Mouse (Mus musculus) kidney, postnatal 0 days (tissue): ENCODE results near the gene Lrrc2. TPM values are rescaled to one million over a fixed set of nuclear protein-coding genes. Genes with fewer than 3 reads are reported as not detected.

Source experiments
- ATAC-seq: fragments of 200-750 bp; cut with Nextera tagmentation; replicated peaks from 2 replicates; pipeline ENCODE4 v1.8.0; 2017; ENCODE audit warnings: low read depth, moderate number of reproducible peaks, moderate TSS enrichment, moderate library complexity; ENCODE audit not compliant: low FRiP score
- DNase-seq: peaks from one replicate; pipeline ENCODE4 v3.0.0-alpha.2; 2016; ENCODE audit warnings: low spot score
- H3K27ac ChIP-seq: fragments of 300-500 bp; sonication (generic); 2 replicates; pipeline ENCODE4 v1.5.1; 2014; ENCODE audit warnings: mild to moderate bottlenecking
- H3K27me3 ChIP-seq: fragments of 300-500 bp; sonication (generic); 2 replicates; pipeline ENCODE4 v1.6.1; 2014; ENCODE audit warnings: low read length, mixed read lengths; ENCODE audit not compliant: insufficient read depth
- H3K36me3 ChIP-seq: fragments of 300-500 bp; sonication (generic); 2 replicates; pipeline ENCODE4 v1.6.1; 2014; ENCODE audit warnings: low read length, mixed read lengths; ENCODE audit not compliant: insufficient read depth
- H3K4me1 ChIP-seq: fragments of 300-500 bp; sonication (generic); replicated peaks from 2 replicates; pipeline ENCODE4 v1.6.1; 2014; ENCODE audit warnings: antibody characterized with exemption, low read length, mixed read lengths; ENCODE audit not compliant: insufficient read depth
- H3K4me2 ChIP-seq: fragments of 300-500 bp; sonication (generic); 2 replicates; pipeline ENCODE4 v1.6.1; 2014; ENCODE audit warnings: mild to moderate bottlenecking, low read length, moderate library complexity, mixed read lengths
- H3K4me3 ChIP-seq: fragments of 300-500 bp; sonication (generic); replicated peaks from 2 replicates; pipeline ENCODE4 v1.5.1; 2014; ENCODE audit warnings: low read depth, low read length
- H3K9ac ChIP-seq: fragments of 300-500 bp; sonication (generic); 2 replicates; pipeline ENCODE4 v1.6.1; 2014; ENCODE audit warnings: low read depth, low read length
- H3K9me3 ChIP-seq: fragments of 300-500 bp; sonication (generic); replicated peaks from 2 replicates; pipeline ENCODE4 v1.6.1; 2016; ENCODE audit warnings: low read length, inconsistent platforms, mixed read lengths
- CTCF ChIP-seq: IDR thresholded peaks from 2 replicates; pipeline ENCODE4 v1.5.1; 2016; ENCODE audit warnings: antibody characterized with exemption, low read depth, mild to moderate bottlenecking, moderate library complexity
- WGBS: fragments of 180-500 bp; shearing (Covaris S2); extraction: QIAGEN DNeasy Blood & Tissue Kit; methylation state at CpG from one replicate; pipeline ENCODE4 v1.1.7; 2014; 5-methylcytosine and 5-hydroxymethylcytosine counted together
- polyA plus RNA-seq: library from polyadenylated mRNA; unstranded; fragments of >200 nt; fragmentation: Nextera tagmentation; extraction: Ambion mirVana; gene quantifications from 2 replicates; pipeline ENCODE4 v1.2.1, GENCODE M21; 2015

Gene Lrrc2
- 0.33 and 0.51 TPM in 2 replicates for polyA plus RNA-seq

DNA sequence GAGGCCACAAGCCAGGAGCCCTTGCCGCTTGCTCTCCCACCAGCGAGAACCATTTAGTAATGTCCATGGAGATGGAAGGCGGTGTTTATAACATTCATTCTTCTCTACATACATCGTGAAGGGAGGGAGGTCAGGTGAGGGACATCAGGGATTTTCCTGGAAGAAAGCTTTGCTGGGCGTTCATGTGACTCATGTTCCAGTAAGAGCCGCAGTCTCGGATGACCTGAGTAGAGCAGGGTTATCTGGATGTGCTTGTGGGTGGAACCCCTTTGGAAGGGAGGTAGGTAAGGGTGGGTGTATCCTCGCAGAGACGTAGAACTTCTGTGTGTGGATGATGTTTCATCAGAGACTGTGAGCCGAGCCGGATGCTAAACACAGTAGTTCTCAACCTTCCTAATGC is at the start of gene Lrrc2:
TSS of gene Lrrc2 (plus strand) at position 149 of the 400 bp plus-strand sequence.
- no peaks in the 10 kb centered on the region for H3K9me3 ChIP-seq
- no peak within 1 kb of the TSS for H3K4me3 ChIP-seq
- DNase-seq: no peak
- no peak within 1 kb of the TSS for H3K9ac ChIP-seq
- no peaks in the 10 kb centered on the region for H3K4me1 ChIP-seq
- H3K27ac ChIP-seq: no peak within 1 kb of the TSS
- H3K4me2 ChIP-seq: no peak within 1 kb of the TSS
- H3K36me3 ChIP-seq: no peaks in the 10 kb centered on the region
- TF ChIP-seq CTCF: no peak
- no peak for ATAC-seq
- H3K27me3 ChIP-seq: peaks cover 15% of the 10 kb centered on the region
- 76% methylated on average over 11 of the region's 11 CpGs for WGBS

GRCm38 (mm10) chr9:110902271-110902670 is 49.1 kb upstream of the Lrrc2 start:
- ATAC-seq: no peak
- DNase-seq: no peak
- Histone ChIP-seq H3K36me3 (0 out of 2 replicates have a peak, but pooled peaks cover 5% of the 10 kb centered on the region), H3K27ac (no peak overlapping the region), H3K27me3 (no peaks in the 10 kb centered on the region), H3K4me2 (no peak overlapping the region), H3K4me1 (no peaks in the 10 kb centered on the region), H3K9ac (no peak overlapping the region), H3K9me3 (no peaks in the 10 kb centered on the region), H3K4me3 (no peak overlapping the region)
- 84% methylated on average over 4 of the region's 4 CpGs for WGBS
- TF ChIP-seq CTCF: no peak

DNA sequence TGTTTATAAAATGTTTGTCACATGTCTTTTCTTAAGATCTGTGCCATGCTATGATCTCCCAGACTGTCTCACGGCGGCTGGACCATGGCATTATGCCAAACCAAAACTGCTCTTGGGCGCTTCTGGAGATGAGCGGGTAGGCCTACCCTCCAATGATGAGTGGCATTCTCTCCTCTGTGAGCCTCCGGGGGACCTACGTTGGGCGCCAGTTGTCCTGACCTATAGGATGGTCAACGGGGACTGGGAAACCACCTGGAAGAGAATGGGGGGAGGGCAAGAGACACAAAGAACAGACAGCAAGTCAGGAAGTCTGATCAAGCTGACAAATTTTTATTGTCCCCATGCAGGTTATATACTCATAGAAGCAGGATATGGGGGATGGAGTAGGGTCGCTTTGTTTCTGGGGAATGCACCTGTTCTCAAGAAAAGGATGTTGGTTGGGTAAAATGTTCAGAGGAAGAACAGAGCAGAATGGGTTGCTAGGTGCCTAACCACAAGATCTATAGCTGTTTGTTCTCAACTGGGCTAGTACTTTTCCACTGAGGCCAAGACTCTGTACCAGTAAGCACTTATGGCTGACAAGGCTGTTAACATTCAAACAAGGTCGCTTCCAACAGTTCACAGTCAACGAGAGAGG is 44.0 kb upstream of the Lrrc2 start:
- H3K27ac ChIP-seq: no peak overlapping the region
- DNase-seq (no peak), ATAC-seq (no peak)
- TF ChIP-seq CTCF: no peak
- H3K9me3 ChIP-seq: no peaks in the 10 kb centered on the region
- H3K4me1 ChIP-seq: no peaks in the 10 kb centered on the region
- H3K9ac ChIP-seq: no peak overlapping the region
- H3K4me2 ChIP-seq: no peak overlapping the region
- 92% methylated on average over 11 of the region's 11 CpGs for WGBS
- no peak overlapping the region for H3K4me3 ChIP-seq
- no peaks in the 10 kb centered on the region for H3K27me3 ChIP-seq
- no peaks in the 10 kb centered on the region for H3K36me3 ChIP-seq

DNA sequence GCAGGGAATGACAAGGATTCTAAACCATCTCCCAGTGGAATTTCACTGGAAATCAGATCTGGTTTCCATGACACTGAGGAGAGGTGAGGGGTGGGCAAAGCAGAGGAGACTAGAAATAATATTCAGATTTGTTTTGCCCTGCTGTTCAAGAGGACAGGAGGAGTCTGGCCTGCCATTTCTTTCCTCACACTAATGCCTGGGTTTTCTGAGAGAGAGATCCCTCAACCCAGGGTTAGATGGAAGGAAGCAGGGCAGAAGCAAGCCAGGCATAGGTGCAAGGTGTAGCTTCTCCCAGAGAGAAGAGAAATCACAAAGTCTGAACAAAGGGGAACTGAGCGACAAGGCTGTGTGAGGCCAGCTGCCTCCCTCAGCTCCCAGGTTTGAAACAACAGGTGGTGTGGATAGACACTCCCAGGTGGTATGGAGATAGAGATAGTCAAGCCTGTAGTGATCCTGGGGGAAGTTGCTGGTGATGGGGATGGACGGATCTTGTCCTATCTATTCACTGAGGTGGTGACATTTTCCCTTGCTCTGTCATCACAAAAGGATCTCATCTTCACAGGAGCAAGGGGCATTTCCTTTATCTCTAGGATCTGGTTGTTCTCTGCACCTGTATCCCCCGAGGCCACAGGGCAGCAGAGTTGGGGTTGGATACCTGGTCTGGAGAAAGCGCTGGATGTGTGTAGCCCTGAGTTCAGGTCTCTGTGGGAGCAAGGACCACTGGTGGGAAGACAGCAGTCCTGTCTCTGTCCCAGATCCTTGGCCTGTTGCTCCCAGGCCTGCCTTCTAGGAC is 43.3 kb upstream of the Lrrc2 start:
- no peak for ATAC-seq
- no peak for TF ChIP-seq CTCF

DNA sequence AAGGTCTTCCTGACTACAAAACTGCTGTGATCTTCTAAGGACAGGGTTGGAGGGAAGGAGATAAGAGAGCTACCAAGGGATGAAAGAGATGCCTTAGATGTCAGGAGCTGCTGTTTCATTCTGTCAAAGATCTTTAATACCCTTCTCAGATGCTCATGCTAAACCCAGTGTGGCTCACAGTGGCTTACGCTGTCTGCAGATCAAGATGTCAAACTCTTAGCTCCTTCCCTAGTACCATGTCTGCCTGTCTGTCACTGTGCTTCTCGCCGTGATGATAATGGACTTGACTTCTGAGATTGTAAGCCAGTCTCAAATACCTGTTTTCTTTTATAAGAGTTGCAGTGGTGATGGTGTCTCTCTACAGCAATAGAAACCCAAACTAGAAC is 42.7 kb upstream of the Lrrc2 start:
- 94% methylated on average over 3 of the region's 3 CpGs for WGBS
- Histone ChIP-seq H3K4me3 (no peak overlapping the region), H3K27ac (no peak overlapping the region), H3K36me3 (no peaks in the 10 kb centered on the region), H3K9me3 (no peaks in the 10 kb centered on the region), H3K4me2 (no peak overlapping the region), H3K9ac (no peak overlapping the region), H3K4me1 (no peaks in the 10 kb centered on the region), H3K27me3 (no peaks in the 10 kb centered on the region)
- DNase-seq (no peak), ATAC-seq (no peak)
- no peak for TF ChIP-seq CTCF

More for the DNA sequence above, 43.3 kb upstream of the Lrrc2 start:
- H3K4me1 ChIP-seq: no peaks in the 10 kb centered on the region
- no peak overlapping the region for H3K27ac ChIP-seq
- 89% methylated on average over 4 of the region's 4 CpGs for WGBS
- no peaks in the 10 kb centered on the region for H3K27me3 ChIP-seq
- H3K9me3 ChIP-seq: no peaks in the 10 kb centered on the region
- H3K36me3 ChIP-seq: no peaks in the 10 kb centered on the region
- no peak overlapping the region for H3K4me2 ChIP-seq
- H3K9ac ChIP-seq: no peak overlapping the region
- no peak overlapping the region for H3K4me3 ChIP-seq
- no peak for DNase-seq

DNA sequence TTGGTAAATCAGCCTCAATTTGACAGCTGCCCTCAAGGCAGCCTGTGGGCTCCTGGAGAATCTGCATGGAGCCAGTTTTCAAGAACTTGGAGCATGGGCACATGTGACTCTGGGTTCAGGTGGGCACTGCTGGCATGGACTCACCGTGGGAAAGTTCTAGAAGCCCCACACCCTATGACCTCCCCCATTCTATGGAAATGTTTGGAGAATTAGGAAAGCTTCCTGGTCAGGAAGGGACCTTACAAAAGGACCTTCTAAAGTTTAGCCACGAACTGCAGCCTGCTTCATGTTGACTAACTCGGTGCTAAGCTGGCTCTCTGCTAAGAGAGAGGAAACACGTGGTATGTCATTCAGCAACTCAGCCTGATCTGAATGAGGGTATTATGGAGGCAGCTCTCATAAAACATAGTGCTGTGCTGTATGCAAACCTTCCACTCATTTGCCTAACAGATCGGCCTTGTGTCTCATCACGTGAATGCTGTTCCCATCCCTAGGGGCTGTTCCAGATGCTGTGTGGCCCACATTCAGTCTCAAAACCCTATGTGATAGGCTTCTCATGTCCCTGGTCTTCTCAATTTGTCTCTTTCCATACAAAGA is 41.9 kb upstream of the Lrrc2 start:
- 77% methylated on average over 6 of the region's 6 CpGs for WGBS
- ATAC-seq: no peak
- no peaks in the 10 kb centered on the region for H3K9me3 ChIP-seq
- TF ChIP-seq CTCF: no peak
- no peaks in the 10 kb centered on the region for H3K4me1 ChIP-seq
- DNase-seq: no peak
- no peak overlapping the region for H3K9ac ChIP-seq
- no peaks in the 10 kb centered on the region for H3K27me3 ChIP-seq
- no peaks in the 10 kb centered on the region for H3K36me3 ChIP-seq
- H3K4me2 ChIP-seq: no peak overlapping the region
- H3K4me3 ChIP-seq: no peak overlapping the region
- no peak overlapping the region for H3K27ac ChIP-seq
